Comparison of ENCODE assay signal across 8 mouse cellular contexts in genomic region chr4:62737983-62738695, GRCm38 (mm10).
A peak's percentile ranks its signal among the peaks of the same experiment; 100 is the strongest.
DNase-seq lines count a peak whose midpoint lies in the region; ATAC-seq and TF ChIP-seq lines count a peak whose summit lies in the region.

No protein-coding gene starts in this region.

- intact Hi-C loops in left cerebral cortex, postnatal 36 days (cut with DNase I), result no loop called here

- 67% methylated on average over 9 of the region's 9 CpGs for WGBS in forebrain, embryonic 13.5 days
- WGBS in forebrain, postnatal 0 days, result 67% methylated on average over 9 of the region's 9 CpGs
- 30% methylated on average over 9 of the region's 9 CpGs for WGBS in heart, embryonic 15.5 days
- 47% methylated on average over 9 of the region's 9 CpGs for WGBS in limb, embryonic 15.5 days
- WGBS in stomach, embryonic 16.5 days, result 26% methylated on average over 9 of the region's 9 CpGs

- no peaks in the 10 kb centered on the region for H3K27me3 ChIP-seq in forebrain, embryonic 13.5 days
- no peaks in the 10 kb centered on the region for H3K27me3 ChIP-seq in forebrain, postnatal 0 days (ENCODE audit: insufficient read depth, low read length)
- H3K27me3 ChIP-seq in heart, embryonic 15.5 days, result no peaks in the 10 kb centered on the region
- H3K27me3 ChIP-seq in limb, embryonic 15.5 days, result no peaks in the 10 kb centered on the region
- no peaks in the 10 kb centered on the region for H3K27me3 ChIP-seq in stomach, embryonic 16.5 days (ENCODE audit: control insufficient read depth, insufficient read depth, low read length)

- H3K4me3 ChIP-seq in forebrain, embryonic 13.5 days, result no peak overlapping the region
- no peak overlapping the region for H3K4me3 ChIP-seq in forebrain, postnatal 0 days (ENCODE audit: low read depth, low read length)
- H3K4me3 ChIP-seq in heart, embryonic 15.5 days, result no peak overlapping the region
- no peak overlapping the region for H3K4me3 ChIP-seq in limb, embryonic 15.5 days
- no peak overlapping the region for H3K4me3 ChIP-seq in stomach, embryonic 16.5 days (replicated peaks; ENCODE audit: low read length)

- DNase-seq in forebrain, postnatal 0 days, result no peak
- DNase-seq in testis, postnatal 10 days (ENCODE audit: low spot score), result peak; percentile 66
- DNase-seq in testis, postnatal 14 days (ENCODE audit: low spot score), result no peak
- DNase-seq in left cerebral cortex, postnatal 36 days (ENCODE audit: low spot score in 2 of 2), result no peak

- no peaks in the 10 kb centered on the region for H3K36me3 ChIP-seq in forebrain, embryonic 13.5 days (ENCODE audit: poor library complexity, severe bottlenecking)
- H3K36me3 ChIP-seq in forebrain, postnatal 0 days (ENCODE audit: insufficient read depth), result no peaks in the 10 kb centered on the region
- no peaks in the 10 kb centered on the region for H3K36me3 ChIP-seq in heart, embryonic 15.5 days
- no peaks in the 10 kb centered on the region for H3K36me3 ChIP-seq in limb, embryonic 15.5 days
- no peaks in the 10 kb centered on the region for H3K36me3 ChIP-seq in stomach, embryonic 16.5 days (ENCODE audit: control insufficient read depth, insufficient read depth, low read length)

- no peak for TF ChIP-seq CTCF in forebrain, postnatal 0 days (IDR thresholded peaks at IDR 0.05; ENCODE audit: low read depth)

- no peak overlapping the region for H3K27ac ChIP-seq in forebrain, embryonic 13.5 days
- H3K27ac ChIP-seq in forebrain, postnatal 0 days (ENCODE audit: low read depth, low read length), result no peak overlapping the region
- H3K27ac ChIP-seq in heart, embryonic 15.5 days, result peak overlapping the region; percentile 64
- peak overlapping the region; percentile 44; the same call in 1 of the 2 replicates for H3K27ac ChIP-seq in limb, embryonic 15.5 days
- H3K27ac ChIP-seq in stomach, embryonic 16.5 days (ENCODE audit: low read length), result peak overlapping the region; percentile 84

- H3K4me2 ChIP-seq in forebrain, embryonic 13.5 days, result no peak overlapping the region
- no peak overlapping the region for H3K4me2 ChIP-seq in forebrain, postnatal 0 days (ENCODE audit: low read depth)
- peak overlapping the region; percentile 34 for H3K4me2 ChIP-seq in heart, embryonic 15.5 days
- H3K4me2 ChIP-seq in limb, embryonic 15.5 days, result no peak overlapping the region
- peak overlapping the region; percentile 8 for H3K4me2 ChIP-seq in stomach, embryonic 16.5 days (ENCODE audit: low read depth, low read length)

- peaks cover 24% of the 10 kb centered on the region for H3K4me1 ChIP-seq in forebrain, embryonic 13.5 days
- H3K4me1 ChIP-seq in forebrain, postnatal 0 days (ENCODE audit: insufficient read depth), result 0 out of 2 replicates have a peak, but pooled peaks cover 7% of the 10 kb centered on the region
- peaks cover 81% of the 10 kb centered on the region for H3K4me1 ChIP-seq in heart, embryonic 15.5 days (replicated peaks)
- peaks cover 70% of the 10 kb centered on the region for H3K4me1 ChIP-seq in limb, embryonic 15.5 days
- H3K4me1 ChIP-seq in stomach, embryonic 16.5 days (ENCODE audit: control insufficient read depth, insufficient read depth, low read length), result peaks cover 72% of the 10 kb centered on the region

- no peaks in the 10 kb centered on the region for H3K9me3 ChIP-seq in forebrain, embryonic 13.5 days (replicated peaks)
- H3K9me3 ChIP-seq in forebrain, postnatal 0 days (ENCODE audit: low read length), result no peaks in the 10 kb centered on the region
- no peaks in the 10 kb centered on the region for H3K9me3 ChIP-seq in heart, embryonic 15.5 days (replicated peaks)
- no peaks in the 10 kb centered on the region for H3K9me3 ChIP-seq in limb, embryonic 15.5 days
- H3K9me3 ChIP-seq in stomach, embryonic 16.5 days (replicated peaks; ENCODE audit: control insufficient read depth, low read length), result no peaks in the 10 kb centered on the region

- ATAC-seq in forebrain, embryonic 13.5 days, result peak; percentile 75
- ATAC-seq in forebrain, postnatal 0 days, result no peak
- ATAC-seq in heart, embryonic 15.5 days (replicated peaks; ENCODE audit: insufficient number of reproducible peaks, insufficient read depth, low FRiP score, low read depth), result peak; percentile 36; the same call in 1 of the 2 replicates
- 0 out of 2 replicates have a peak, but pooled peaks have one; percentile 35 for ATAC-seq in limb, embryonic 15.5 days (ENCODE audit: insufficient number of reproducible peaks, low FRiP score, low TSS enrichment, low read depth)
- ATAC-seq in stomach, embryonic 16.5 days (ENCODE audit: insufficient read depth, low FRiP score), result peak; percentile 71

- no peak overlapping the region for H3K9ac ChIP-seq in forebrain, embryonic 13.5 days
- H3K9ac ChIP-seq in forebrain, postnatal 0 days, result no peak overlapping the region
- H3K9ac ChIP-seq in heart, embryonic 15.5 days, result no peak overlapping the region
- H3K9ac ChIP-seq in limb, embryonic 15.5 days, result no peak overlapping the region
- H3K9ac ChIP-seq in stomach, embryonic 16.5 days (ENCODE audit: low read length), result 0 out of 2 replicates have a peak overlapping the region, but pooled peaks have one; percentile 30

Comparison
In these comparisons a context has a peak if more than half of its experiments do, and no peak if none do; other contexts are left out.
1. H3K27ac ChIP-seq: peak in heart, embryonic 15.5 days (single experiment), limb, embryonic 15.5 days (single experiment) and stomach, embryonic 16.5 days (single experiment); none in forebrain, embryonic 13.5 days (single experiment) and forebrain, postnatal 0 days (single experiment).
2. H3K4me2 ChIP-seq: peak in heart, embryonic 15.5 days (single experiment) and stomach, embryonic 16.5 days (single experiment); none in forebrain, embryonic 13.5 days (single experiment), forebrain, postnatal 0 days (single experiment) and limb, embryonic 15.5 days (single experiment).